Mouse (Mus musculus) retina, adult 2 months (tissue): ENCODE data around the gene Fabp3.

Experiments
- DNase-seq: peaks from one replicate; pipeline ENCODE4 v3.0.0-alpha.2; 2012; ENCODE audit warnings: low read depth, low spot score

Gene Fabp3

GRCm38 (mm10) chr4:130323607-130324006, 15.2 kb downstream of the Fabp3 start:
- no peak for DNase-seq

GRCm38 (mm10) chr4:130325446-130325845, 17.1 kb downstream of the Fabp3 start:
- no peak for DNase-seq

- no peak for DNase-seq
Observed at GRCm38 (mm10) chr4:130327366-130327765, 19.0 kb downstream of the Fabp3 start.

GRCm38 (mm10) chr4:130335867-130336266, 27.5 kb downstream of the Fabp3 start:
- DNase-seq: no peak

- DNase-seq: peak; percentile 64
Observed at GRCm38 (mm10) chr4:130341691-130342090, 33.3 kb downstream of the Fabp3 start.

GRCm38 (mm10) chr4:130349666-130350065, 41.3 kb downstream of the Fabp3 start:
- DNase-seq: no peak

- no peak for DNase-seq
Observed at GRCm38 (mm10) chr4:130350690-130351422, 42.5 kb downstream of the Fabp3 start.

GRCm38 (mm10) chr4:130352588-130352987, 44.2 kb downstream of the Fabp3 start:
- no peak for DNase-seq

GRCm38 (mm10) chr4:130357946-130358345, 49.6 kb downstream of the Fabp3 start:
- no peak for DNase-seq

GRCm38 (mm10) chr4:130359486-130360237, 51.3 kb downstream of the Fabp3 start, which contains the start of the genes Zcchc17 and Snrnp40:
TSS of gene Zcchc17 (minus strand) at chr4:130359943.
TSS of gene Snrnp40 (plus strand) at chr4:130360132.
- peak; percentile 99 for DNase-seq

GRCm38 (mm10) chr4:130360238-130360590, 51.8 kb downstream of the Fabp3 start:
- DNase-seq: no peak
